Mouse (Mus musculus) cerebellum, adult 2 months (tissue): ENCODE measurements around the gene Rabif.

ENCODE experiments used
- CTCF ChIP-seq: fragments of 200-500 bp; IDR thresholded peaks from 2 replicates; pipeline ENCODE4 v1.5.1; 2011; ENCODE audit warnings: low read depth, mild to moderate bottlenecking, control low read depth, low read length, moderate library complexity, borderline replicate concordance; ENCODE audit not compliant: insufficient read depth
- POLR2A ChIP-seq: fragments of 200-500 bp; IDR thresholded peaks from 2 replicates; pipeline ENCODE4 v1.6.1; 2011; ENCODE audit warnings: low read length, control low read depth, borderline replicate concordance; ENCODE audit not compliant: insufficient read depth

- no peak for TF ChIP-seq POLR2A
- no peak for TF ChIP-seq CTCF
Observed at GRCm38 (mm10) chr1:134460294-134461284, 33.9 kb upstream of the Rabif start.
